Comparison of ENCODE assay signal across 8 mouse cellular contexts in genomic region chr10:40882831-40883643, GRCm38 (mm10). TPM values are rescaled to one million over a fixed set of nuclear protein-coding genes. Genes with fewer than 3 reads are reported as not detected.
DNase-seq lines count a peak whose midpoint lies in the region; ATAC-seq and TF ChIP-seq lines count a peak whose summit lies in the region.

Gene Cdc40 (minus strand): TSS chr10:40883311.
Gene Wasf1 (plus strand): TSS chr10:40883475.

- peaks cover 40% of the 10 kb centered on the region for H3K79me2 ChIP-seq in MEL (ENCODE audit: control insufficient read depth, insufficient read depth, low read length, poor library complexity)

- peaks cover 0 to 14% of the 10 kb centered on the region in 2 experiments; a peak in 2 of 4 replicates for H3K36me3 ChIP-seq in MEL (ENCODE audit: control insufficient read depth in 1 of 2, insufficient read depth in 2 of 2, low read length in 2 of 2)
- no peaks in the 10 kb centered on the region for H3K36me3 ChIP-seq in forebrain, postnatal 0 days (ENCODE audit: insufficient read depth)
- no peaks in the 10 kb centered on the region for H3K36me3 ChIP-seq in lung, embryonic 15.5 days

- H3K27me3 ChIP-seq in MEL (ENCODE audit: control insufficient read depth in 1 of 2, insufficient read depth in 2 of 2, low read length in 2 of 2) = no peaks in the 10 kb centered on the region
- no peaks in the 10 kb centered on the region for H3K27me3 ChIP-seq in cerebellum, adult 2 months (ENCODE audit: control insufficient read depth, insufficient read depth, low read length)
- H3K27me3 ChIP-seq in forebrain, postnatal 0 days (ENCODE audit: insufficient read depth, low read length) = no peaks in the 10 kb centered on the region
- H3K27me3 ChIP-seq in lung, embryonic 15.5 days = no peaks in the 10 kb centered on the region

- TF ChIP-seq CTCF in MEL (IDR thresholded peaks at IDR 0.05 in 2 of 3, conservative IDR thresholded peaks at IDR 0.05 in 1 of 3; ENCODE audit: control insufficient read depth in 1 of 3, insufficient read depth in 1 of 3, low read depth in 2 of 3, low read length in 3 of 3, poor library complexity in 1 of 3, severe bottlenecking in 1 of 3) = no peak
- TF ChIP-seq CTCF in cerebellum, adult 2 months (IDR thresholded peaks at IDR 0.05; ENCODE audit: borderline replicate concordance, insufficient read depth, low read depth, low read length) = no peak
- no peak for TF ChIP-seq CTCF in forebrain, postnatal 0 days (IDR thresholded peaks at IDR 0.05; ENCODE audit: low read depth)

- TF ChIP-seq POLR2A in MEL (IDR thresholded peaks at IDR 0.05; ENCODE audit: control insufficient read depth in 1 of 2, insufficient read depth in 1 of 2, low read depth in 1 of 2, low read length in 2 of 2, poor library complexity in 1 of 2) = peak; percentile 83 to 89
- peak; percentile 72; the same call in 1 of the 2 replicates for TF ChIP-seq POLR2A in cerebellum, adult 2 months (IDR thresholded peaks at IDR 0.05; ENCODE audit: borderline replicate concordance, insufficient read depth, low read length)

- peak within 1 kb of the TSS; percentile 94 to 99 for H3K4me3 ChIP-seq in MEL (ENCODE audit: control insufficient read depth in 1 of 2, insufficient read depth in 1 of 2, low read depth in 2 of 2, low read length in 2 of 2)
- peak within 1 kb of the TSS; percentile 79 for H3K4me3 ChIP-seq in cerebellum, adult 2 months (replicated peaks; ENCODE audit: insufficient read depth, low read depth, low read length)
- peak within 1 kb of the TSS; percentile 90 for H3K4me3 ChIP-seq in forebrain, postnatal 0 days (ENCODE audit: low read depth, low read length)
- peak within 1 kb of the TSS; percentile 93 for H3K4me3 ChIP-seq in lung, embryonic 15.5 days

- H3K4me2 ChIP-seq in forebrain, postnatal 0 days (ENCODE audit: low read depth) = peak within 1 kb of the TSS; percentile 53
- peak within 1 kb of the TSS; percentile 92 for H3K4me2 ChIP-seq in lung, embryonic 15.5 days

- no peak for TF ChIP-seq EP300 in MEL (IDR thresholded peaks at IDR 0.05; ENCODE audit: low read depth in 1 of 2, low read length in 2 of 2)

- peak; percentile 97 for ATAC-seq in forebrain, postnatal 0 days
- peak; percentile 99 for ATAC-seq in lung, embryonic 15.5 days (ENCODE audit: borderline replicate concordance, extremely low read depth, low FRiP score, low TSS enrichment)

- H3K9ac ChIP-seq in MEL (ENCODE audit: control insufficient read depth, low read depth, low read length, poor library complexity, severe bottlenecking) = peak within 1 kb of the TSS; percentile 93
- peak within 1 kb of the TSS; percentile 93 for H3K9ac ChIP-seq in forebrain, postnatal 0 days
- peak within 1 kb of the TSS; percentile 94 for H3K9ac ChIP-seq in lung, embryonic 15.5 days

- TF ChIP-seq RAD21 in MEL (IDR thresholded peaks at IDR 0.05; ENCODE audit: low read depth, low read length) = no peak

- H3K27ac ChIP-seq in MEL (ENCODE audit: control insufficient read depth, low read depth, low read length) = peak within 1 kb of the TSS; percentile 80
- peak within 1 kb of the TSS; percentile 98 for H3K27ac ChIP-seq in cerebellum, adult 2 months (ENCODE audit: insufficient read depth, low read length)
- peak within 1 kb of the TSS; percentile 99 for H3K27ac ChIP-seq in forebrain, postnatal 0 days (ENCODE audit: low read depth, low read length)
- H3K27ac ChIP-seq in lung, embryonic 15.5 days = peak within 1 kb of the TSS; percentile 89

- peaks cover 4% of the 10 kb centered on the region in 2 experiments; a peak in 3 of 4 replicates for H3K4me1 ChIP-seq in MEL (ENCODE audit: control insufficient read depth in 1 of 2, insufficient read depth in 2 of 2, low read length in 2 of 2)
- peaks cover 6% of the 10 kb centered on the region; the same call in 1 of the 2 replicates for H3K4me1 ChIP-seq in cerebellum, adult 2 months (ENCODE audit: control insufficient read depth, insufficient read depth, low read length)
- peaks cover 15% of the 10 kb centered on the region for H3K4me1 ChIP-seq in forebrain, postnatal 0 days (ENCODE audit: insufficient read depth)
- peaks cover 13% of the 10 kb centered on the region for H3K4me1 ChIP-seq in lung, embryonic 15.5 days

- DNase-seq in MEL (ENCODE audit: low read depth, low spot score) = peak; percentile 98
- DNase-seq in cerebellum, adult 2 months = peak; percentile 99
- DNase-seq in forebrain, postnatal 0 days = peak; percentile 98
- DNase-seq in heart, postnatal 4 days = peak; percentile 97
- DNase-seq in layer of hippocampus, adult 8-10 months (ENCODE audit: low spot score in 2 of 2) = peak; percentile 98
- peak; percentile 97 for DNase-seq in ovary, adult 18-20 months (ENCODE audit: low spot score)
- DNase-seq in thymus, postnatal 0 days (ENCODE audit: low spot score) = peak; percentile 95

- H3K9me3 ChIP-seq in MEL (replicated peaks; ENCODE audit: insufficient read depth, low read length) = no peaks in the 10 kb centered on the region
- H3K9me3 ChIP-seq in forebrain, postnatal 0 days (ENCODE audit: low read length) = no peaks in the 10 kb centered on the region
- no peaks in the 10 kb centered on the region for H3K9me3 ChIP-seq in lung, embryonic 15.5 days

- WGBS in cerebellum, adult 2 months = under 1% methylated on average over 44 of the region's 44 CpGs
- under 1% methylated on average over 44 of the region's 44 CpGs for WGBS in forebrain, postnatal 0 days
- WGBS in lung, embryonic 15.5 days = under 1% methylated on average over 44 of the region's 44 CpGs

TF ChIP-seq in MEL, 35 proteins besides CTCF, POLR2A, EP300 and RAD21 (continues in another document):
- TF ChIP-seq POLR2AphosphoS5 (IDR thresholded peaks at IDR 0.05; ENCODE audit: borderline replicate concordance, low read depth, low read length) (no peak), E2F4 (IDR thresholded peaks at IDR 0.05; ENCODE audit: borderline replicate concordance, low read depth, low read length) (no peak), HCFC1 (IDR thresholded peaks at IDR 0.05; ENCODE audit: low read depth, low read length) (peak; percentile 99), MXI1 (IDR thresholded peaks at IDR 0.05; ENCODE audit: low read depth, low read length) (peak; percentile 68; the same call in 1 of the 2 replicates), MAX (IDR thresholded peaks at IDR 0.05; ENCODE audit: low read length) (peak; percentile 52; the same call in 1 of the 2 replicates), CHD1 (IDR thresholded peaks at IDR 0.05; ENCODE audit: low read depth, low read length) (no peak; the same call in 1 of the 2 replicates), ZMIZ1 (IDR thresholded peaks at IDR 0.05; ENCODE audit: low read depth, low read length) (0 out of 2 replicates have a peak, but pooled peaks have one; percentile 1), SMC3 (IDR thresholded peaks at IDR 0.05; ENCODE audit: low read depth, low read length) (no peak), ZKSCAN1 (IDR thresholded peaks at IDR 0.05; ENCODE audit: low read depth, low read length) (no peak), TCF12 (IDR thresholded peaks at IDR 0.05; ENCODE audit: low read depth, low read length) (peak; percentile 38; the same call in 1 of the 2 replicates), KAT2A (conservative IDR thresholded peaks at IDR 0.05; ENCODE audit: low read depth, low read length) (peak; percentile 95), TBP (IDR thresholded peaks at IDR 0.05; ENCODE audit: low read depth, low read length) (peak; percentile 71; the same call in 1 of the 2 replicates), ZC3H11A (IDR thresholded peaks at IDR 0.05; ENCODE audit: low read depth, low read length) (no peak), MYB (IDR thresholded peaks at IDR 0.05; ENCODE audit: low read depth, low read length) (no peak), CHD2 (IDR thresholded peaks at IDR 0.05; ENCODE audit: low read length) (peak; percentile 21), TAL1 (IDR thresholded peaks at IDR 0.05; ENCODE audit: low read length) (no peak), MYC (IDR thresholded peaks at IDR 0.05; ENCODE audit: low read depth, low read length) (peak; percentile 71), USF2 (IDR thresholded peaks at IDR 0.05; ENCODE audit: borderline replicate concordance in 1 of 2, insufficient read depth in 1 of 2, low read depth in 1 of 2, low read length in 2 of 2) (no peak), USF1 (IDR thresholded peaks at IDR 0.05; ENCODE audit: low read depth, low read length) (no peak), MAFK (IDR thresholded peaks at IDR 0.05; ENCODE audit: borderline replicate concordance, low read depth, low read length) (no peak), UBTF (IDR thresholded peaks at IDR 0.05; ENCODE audit: borderline replicate concordance, insufficient read depth, low read depth, low read length) (0 out of 2 replicates have a peak, but pooled peaks have one; percentile 11), JUND (IDR thresholded peaks at IDR 0.05; ENCODE audit: low read depth, low read length) (no peak), GATA1 (IDR thresholded peaks at IDR 0.05; ENCODE audit: low read depth, low read length) (peak; percentile 31; the same call in 1 of the 2 replicates)

RNA-seq across cellular contexts. Expression of gene Cdc40, which starts in this region (rescaled TPM):
- total RNA-seq in MEL (2012; rRNA removed) = 11.9 and 12.8 TPM in 2 replicates
- polyA plus RNA-seq in MEL (2012; ENCODE audit: insufficient read depth in 1 of 2, insufficient read length in 2 of 2, low read depth in 1 of 2, low replicate concordance in 2 of 2, missing spikeins in 1 of 2) = 10 to 100 TPM; 35.5 to 68.5 TPM
- polyA plus RNA-seq in cerebellum, adult 2 months (2012; rRNA removed) = 20.6 and 24.1 TPM in 2 replicates
- 20.6 and 26.5 TPM in 2 replicates for total RNA-seq in forebrain, postnatal 0 days (2014; rRNA removed)
- 11.0 and 15.5 TPM in 2 replicates for polyA plus RNA-seq in forebrain, postnatal 0 days (2015; fragmentation: Nextera tagmentation; extraction: Ambion mirVana)
- 10 to 100 TPM; 17.8 to 19.2 TPM for total RNA-seq in heart, postnatal 4 days (2021)
- total RNA-seq in layer of hippocampus, adult 8-10 months (2022) = 10 to 100 TPM; 50.4 to 61.9 (median 59.2) TPM
- polyA plus RNA-seq in lung, embryonic 15.5 days (2015; fragmentation: Nextera tagmentation; extraction: Ambion mirVana) = 30.5 and 32.7 TPM in 2 replicates
- 35.8 and 37.0 TPM in 2 replicates for polyA plus RNA-seq in thymus, postnatal 0 days (2015; fragmentation: Nextera tagmentation; extraction: Ambion mirVana)

RNA-seq across cellular contexts. Expression of gene Wasf1, which starts in this region (rescaled TPM):
- total RNA-seq in MEL (2012; rRNA removed) = 1.6 and 2.0 TPM in 2 replicates
- polyA plus RNA-seq in MEL (2012; ENCODE audit: insufficient read depth in 1 of 2, insufficient read length in 2 of 2, low read depth in 1 of 2, low replicate concordance in 2 of 2, missing spikeins in 1 of 2) = 10 to 100 TPM in 1 of 2 experiments, not detected in 1; 14.4 TPM
- 53.7 and 61.1 TPM in 2 replicates for polyA plus RNA-seq in cerebellum, adult 2 months (2012; rRNA removed)
- total RNA-seq in forebrain, postnatal 0 days (2014; rRNA removed) = 24.4 and 31.0 TPM in 2 replicates
- polyA plus RNA-seq in forebrain, postnatal 0 days (2015; fragmentation: Nextera tagmentation; extraction: Ambion mirVana) = 182 and 197 TPM in 2 replicates
- total RNA-seq in heart, postnatal 4 days (2021) = 1 to 10 TPM; 4.1 to 5.5 TPM
- 100 to 1,000 TPM; 310 to 364 (median 325) TPM for total RNA-seq in layer of hippocampus, adult 8-10 months (2022)
- polyA plus RNA-seq in lung, embryonic 15.5 days (2015; fragmentation: Nextera tagmentation; extraction: Ambion mirVana) = 10.0 and 10.7 TPM in 2 replicates
- polyA plus RNA-seq in thymus, postnatal 0 days (2015; fragmentation: Nextera tagmentation; extraction: Ambion mirVana) = 1.5 and 1.6 TPM in 2 replicates

Comparison
In these comparisons a context has a peak if more than half of its experiments do, and no peak if none do; other contexts are left out.
1. Peak in every context shown above with its lines: DNase-seq, ATAC-seq, H3K4me3 ChIP-seq and H3K27ac ChIP-seq.